Mouse (Mus musculus) testis, postnatal 14 days (tissue): ENCODE measurements around the gene Mdm2.

ENCODE experiments used
- DNase-seq: peaks from one replicate; pipeline ENCODE4 v3.0.0; 2021; ENCODE audit warnings: low spot score

Gene Mdm2

DNA sequence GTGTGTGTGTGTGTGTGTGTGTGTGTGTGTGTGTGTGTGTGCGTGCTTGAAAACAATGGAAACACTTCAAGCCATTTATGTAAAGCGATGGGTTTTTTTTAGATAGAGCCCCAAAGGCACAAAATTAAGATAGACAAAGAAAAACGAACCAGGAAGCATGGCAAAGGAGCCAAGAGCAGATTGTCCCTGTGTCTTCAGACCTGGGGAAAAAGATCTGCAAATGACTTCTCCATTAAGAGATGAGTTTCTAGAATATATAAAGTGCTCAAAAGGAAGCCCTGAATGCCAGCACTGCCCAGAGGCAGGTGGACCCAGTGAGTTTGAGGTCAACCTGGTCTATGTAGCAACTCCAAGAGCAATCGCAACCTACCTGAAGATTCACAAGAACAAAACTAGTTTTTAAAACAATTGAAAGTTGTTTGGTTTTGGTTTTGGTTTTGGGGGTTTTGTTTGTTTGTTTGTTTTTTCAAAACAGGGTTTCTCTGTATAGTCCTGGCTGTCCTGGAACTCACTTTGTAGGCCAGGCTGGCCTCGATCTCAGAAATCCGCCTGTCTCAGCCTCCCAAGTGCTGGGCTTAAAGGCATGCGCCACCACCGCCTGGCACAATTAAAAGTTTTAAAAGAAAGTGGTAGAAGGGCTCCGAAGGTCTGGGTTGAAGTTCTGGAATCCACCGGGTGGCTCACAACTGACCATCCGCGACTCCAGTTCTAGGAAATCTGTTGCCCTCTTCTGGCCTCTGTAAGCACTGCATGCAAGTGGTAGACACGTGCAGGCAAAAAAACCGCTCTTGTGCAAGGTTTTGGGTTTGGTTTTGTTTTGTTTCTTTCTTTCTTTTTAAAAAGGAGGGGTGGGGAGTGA lies 28.3 kb downstream of the Mdm2 start:
- no peak for DNase-seq

DNA sequence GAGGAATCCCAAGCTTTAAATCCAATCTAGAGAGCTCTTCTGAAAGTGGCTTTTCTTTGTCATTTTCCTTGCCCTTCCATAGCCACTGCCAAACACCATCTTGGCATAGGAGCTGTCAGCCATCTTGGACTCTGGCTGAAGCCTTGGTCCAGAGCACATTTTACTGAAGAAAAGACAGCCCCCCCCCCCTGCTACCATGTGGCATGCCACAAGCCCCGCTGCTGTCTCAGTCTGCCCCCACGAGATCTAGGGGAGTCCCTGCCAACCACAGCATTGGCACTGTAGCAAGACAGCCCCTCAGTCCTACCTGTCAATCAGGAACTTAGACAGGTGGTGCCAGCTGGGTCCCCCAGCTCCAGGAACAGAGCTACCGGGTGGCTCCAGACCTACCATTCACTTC lies 29.0 kb downstream of the Mdm2 start:
- DNase-seq = no peak

DNA sequence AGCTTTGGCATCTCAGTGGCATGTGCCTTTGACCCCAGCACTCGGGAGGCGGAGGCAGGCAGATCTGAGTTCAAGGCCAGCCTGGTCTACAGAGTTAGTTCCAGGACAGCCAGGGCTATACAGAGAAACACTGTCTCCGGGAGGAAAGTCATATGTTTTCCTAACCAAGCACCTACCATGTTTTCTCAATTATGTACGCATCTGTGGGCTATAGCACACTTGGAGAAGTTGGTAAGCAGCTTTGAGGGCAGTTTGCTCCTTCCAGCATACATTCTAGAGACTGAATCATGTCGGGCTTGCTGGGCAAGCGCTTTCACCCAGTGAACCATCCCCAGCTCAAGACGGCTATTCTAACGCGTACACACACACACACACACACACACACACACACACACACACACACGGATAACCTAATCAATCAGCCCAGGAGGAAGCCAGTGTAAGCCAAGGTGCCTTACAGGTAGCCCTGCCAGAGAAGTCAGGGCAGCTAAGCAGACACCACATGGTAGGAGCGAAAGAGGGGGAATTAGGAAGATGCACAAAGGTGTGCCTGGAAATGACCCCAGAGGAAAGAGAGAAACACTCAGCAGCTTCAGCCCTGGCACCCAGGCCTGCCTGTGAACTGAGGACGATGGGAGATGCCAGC lies 29.6 kb downstream of the Mdm2 start:
- no peak for DNase-seq

DNA sequence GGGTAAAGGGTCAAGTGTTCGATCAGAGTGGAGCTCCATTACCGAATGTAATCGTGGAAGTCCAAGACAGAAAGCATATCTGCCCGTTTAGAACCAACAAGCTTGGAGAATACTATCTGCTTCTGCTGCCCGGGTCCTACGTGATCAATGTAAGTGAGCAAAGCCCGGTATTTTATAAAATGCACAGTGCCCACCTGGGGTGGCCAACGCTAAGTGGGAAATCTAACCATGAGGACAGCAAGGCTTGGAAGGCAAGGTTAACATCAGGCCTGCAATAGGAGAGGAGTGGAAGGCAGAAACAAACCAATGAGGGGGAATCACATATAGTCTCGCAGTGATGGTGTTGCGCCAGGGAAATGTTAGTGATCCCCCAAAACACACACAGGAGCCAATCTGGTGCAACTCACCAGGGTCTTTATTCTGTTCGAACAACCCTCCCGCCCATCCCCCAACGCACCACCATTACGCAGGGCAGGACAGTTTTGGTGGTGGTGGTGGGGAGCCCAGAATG lies 30.5 kb downstream of the Mdm2 start:
- DNase-seq = no peak

DNA sequence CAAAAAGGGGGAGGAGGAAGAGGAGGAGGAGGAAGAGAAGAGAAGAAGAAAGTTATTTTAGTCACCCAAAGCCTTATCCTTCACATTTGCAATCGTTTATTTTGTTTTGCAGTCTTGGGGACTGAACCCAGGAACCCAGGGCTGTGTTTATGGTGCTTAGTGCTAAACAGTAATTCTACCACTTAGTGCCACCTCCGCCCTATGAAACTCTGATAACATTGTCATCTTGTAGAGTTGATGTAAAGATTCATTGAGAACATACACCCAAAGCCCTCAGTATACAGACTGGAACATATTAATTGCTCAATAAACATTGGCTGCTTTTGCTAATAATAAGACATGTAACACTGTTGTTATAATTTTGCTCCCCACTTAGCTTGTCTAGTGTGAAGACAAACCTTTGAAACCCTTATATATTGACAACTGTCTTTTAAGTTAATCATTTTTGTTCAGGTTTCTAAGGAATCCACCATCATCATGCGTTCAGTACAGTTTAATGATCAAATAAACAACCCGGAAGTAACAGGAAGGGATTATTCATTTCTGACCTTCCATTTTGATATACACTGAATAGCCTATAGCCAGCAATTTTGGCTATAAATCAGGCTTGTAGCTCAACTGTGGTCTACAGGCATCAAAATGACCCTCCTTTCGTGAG lies 31.4 kb downstream of the Mdm2 start:
- DNase-seq = no peak

DNA sequence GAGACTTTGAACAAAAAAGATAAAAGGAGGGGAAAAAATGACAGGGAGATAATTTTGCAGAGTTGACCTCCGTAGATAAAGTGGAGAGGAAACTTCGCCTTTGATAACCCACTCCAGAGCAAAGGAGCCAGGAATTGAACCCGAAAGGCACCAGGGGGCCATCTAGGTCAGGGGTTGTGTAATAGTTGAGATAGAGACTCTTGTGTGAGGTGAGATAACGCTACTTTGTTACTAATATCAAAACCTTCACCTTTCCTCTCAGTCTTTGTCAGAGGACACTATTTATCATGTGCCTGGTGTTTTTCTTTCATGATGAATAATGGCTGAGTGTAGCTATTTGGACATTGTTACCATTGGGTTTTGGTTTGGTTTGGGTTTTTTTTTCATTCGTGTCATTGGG lies 32.2 kb downstream of the Mdm2 start:
- no peak for DNase-seq

DNA sequence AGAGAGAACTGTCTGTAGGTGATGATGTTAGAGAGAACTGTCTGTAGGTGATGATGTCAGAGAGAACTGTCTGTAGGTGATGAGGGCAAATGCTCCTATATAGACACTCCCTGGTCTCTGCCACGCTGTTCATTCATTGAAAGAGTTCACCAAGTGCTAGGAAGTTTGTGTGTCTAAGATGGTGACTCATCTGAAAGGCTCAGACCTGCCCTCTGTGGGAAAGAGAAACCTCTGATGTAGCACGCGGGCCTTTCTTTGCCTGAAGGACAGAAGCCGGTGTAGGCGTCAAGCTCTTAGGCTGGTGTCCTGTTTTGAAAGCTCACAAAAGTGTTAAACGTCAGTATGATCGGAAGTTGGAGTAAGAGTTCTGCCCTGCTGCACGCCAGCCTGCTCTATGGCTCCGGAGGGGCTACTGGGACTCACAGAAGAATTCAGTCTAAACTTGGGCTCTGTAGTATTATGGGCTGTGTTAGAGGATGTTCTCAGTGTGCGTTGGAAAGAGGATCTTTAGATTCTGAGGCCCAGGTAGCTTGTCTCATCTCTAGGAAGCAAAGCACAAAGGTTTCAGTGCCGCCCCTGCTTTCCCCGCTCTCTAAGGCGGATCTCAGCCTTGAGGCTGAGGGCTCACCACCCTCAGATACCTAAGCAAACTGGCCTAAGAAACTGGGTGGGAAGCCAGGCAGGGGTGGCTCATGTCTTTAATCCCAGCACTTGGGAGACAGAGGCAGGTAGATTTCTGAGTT lies 32.9 kb downstream of the Mdm2 start:
- DNase-seq = no peak

DNA sequence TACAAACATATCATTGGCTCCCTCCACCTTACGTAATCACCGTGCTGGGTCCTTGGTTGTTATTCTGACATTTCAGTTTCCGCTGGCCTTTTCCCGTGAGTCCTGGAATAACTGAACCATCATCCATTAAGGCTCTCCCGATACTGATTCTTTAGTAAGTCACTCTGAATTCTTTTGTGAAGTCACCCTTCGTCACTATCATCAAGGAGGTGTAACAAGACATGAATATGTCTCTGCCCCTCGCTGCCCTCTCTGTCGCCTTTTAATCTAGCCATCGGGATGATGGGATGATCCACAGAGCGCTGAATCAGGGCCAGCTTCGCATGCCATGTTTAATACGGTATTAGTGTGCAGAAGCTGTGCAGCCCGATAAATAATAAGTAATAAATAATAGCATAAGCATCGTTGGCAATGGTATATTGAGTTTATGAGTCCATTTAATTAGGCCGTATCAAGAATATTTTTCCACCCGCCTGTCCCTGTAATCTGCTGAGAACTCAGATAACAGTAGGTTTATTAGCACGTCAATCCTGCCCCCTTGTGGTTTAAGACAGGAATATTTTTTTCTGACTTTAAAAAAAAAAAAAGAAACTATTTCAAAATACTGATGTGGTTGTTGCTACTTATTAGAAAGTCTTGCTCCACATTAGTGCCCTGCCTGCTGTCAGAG lies 33.8 kb downstream of the Mdm2 start:
- no peak for DNase-seq

DNA sequence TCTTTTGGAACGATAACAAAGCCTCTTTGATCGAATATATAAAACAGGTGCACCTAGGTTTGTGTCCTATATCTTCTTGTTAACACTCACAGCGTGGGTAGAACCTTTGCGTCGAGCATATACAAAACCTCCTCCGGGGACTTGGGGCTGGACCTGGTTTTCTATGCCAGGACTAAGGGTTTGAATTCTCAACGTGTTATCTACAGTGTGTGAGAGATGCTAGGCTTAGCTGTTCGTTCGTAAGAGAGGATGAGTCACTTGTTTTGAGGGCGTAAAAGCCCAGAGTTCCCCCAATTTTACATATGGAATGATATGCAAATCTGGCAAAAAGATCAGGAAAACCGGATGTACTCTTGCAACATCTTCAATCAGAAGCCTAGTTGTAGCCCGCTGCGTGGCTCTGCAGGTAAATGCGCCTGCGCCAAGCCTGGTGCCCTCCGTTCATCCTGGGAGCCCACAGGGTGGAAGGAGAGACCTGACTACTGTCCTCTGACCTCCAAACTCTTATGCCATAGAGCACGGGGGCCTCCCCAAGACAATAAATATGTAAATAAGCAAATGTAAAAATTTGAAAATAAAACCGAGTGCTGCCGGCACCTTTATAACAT lies 34.4 kb downstream of the Mdm2 start:
- DNase-seq = no peak

DNA sequence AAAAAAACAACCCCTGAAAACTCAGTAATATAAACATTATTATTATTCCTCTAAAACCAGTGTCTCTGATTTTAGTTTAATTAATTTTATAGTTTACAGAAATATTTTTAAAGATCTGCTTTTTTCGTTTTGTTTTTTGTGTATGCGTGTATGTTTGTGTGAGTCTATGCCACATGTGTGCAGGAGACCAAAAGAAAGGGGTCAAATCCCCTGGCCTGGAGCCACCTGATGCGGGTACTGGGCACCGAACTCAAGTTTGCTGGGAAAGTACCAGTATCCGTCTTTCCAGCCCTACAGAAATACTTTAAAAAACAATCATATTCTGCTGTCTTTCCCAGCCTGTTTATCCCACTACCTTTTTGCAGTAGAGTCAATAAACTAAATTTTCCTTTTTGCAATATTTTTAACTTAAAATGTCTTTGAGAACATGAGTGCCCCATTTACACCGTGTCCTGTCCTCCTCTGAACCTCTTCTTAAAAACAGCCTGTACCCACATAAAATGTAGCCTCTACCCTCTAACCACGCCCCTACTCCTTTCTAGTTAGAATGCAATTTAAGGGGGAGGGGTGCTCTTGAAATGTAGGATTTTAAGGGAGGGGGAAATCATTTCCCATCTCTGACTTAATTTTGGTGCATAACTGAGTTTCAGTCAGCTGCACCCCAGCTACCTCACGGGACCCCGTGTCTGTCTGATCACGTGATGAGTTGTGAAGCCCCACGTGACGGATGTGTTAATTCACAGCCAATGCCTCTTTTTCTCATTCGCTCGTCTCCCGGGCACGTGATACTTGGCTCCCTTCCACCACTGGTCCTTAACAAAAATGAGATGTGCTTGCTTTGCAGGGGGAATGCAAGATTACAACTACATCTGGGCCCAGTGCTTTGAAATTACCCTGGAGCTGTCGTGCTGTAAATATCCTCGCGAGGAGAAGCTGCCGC lies 35.2 kb downstream of the Mdm2 start:
- DNase-seq = peak; percentile 66

DNA sequence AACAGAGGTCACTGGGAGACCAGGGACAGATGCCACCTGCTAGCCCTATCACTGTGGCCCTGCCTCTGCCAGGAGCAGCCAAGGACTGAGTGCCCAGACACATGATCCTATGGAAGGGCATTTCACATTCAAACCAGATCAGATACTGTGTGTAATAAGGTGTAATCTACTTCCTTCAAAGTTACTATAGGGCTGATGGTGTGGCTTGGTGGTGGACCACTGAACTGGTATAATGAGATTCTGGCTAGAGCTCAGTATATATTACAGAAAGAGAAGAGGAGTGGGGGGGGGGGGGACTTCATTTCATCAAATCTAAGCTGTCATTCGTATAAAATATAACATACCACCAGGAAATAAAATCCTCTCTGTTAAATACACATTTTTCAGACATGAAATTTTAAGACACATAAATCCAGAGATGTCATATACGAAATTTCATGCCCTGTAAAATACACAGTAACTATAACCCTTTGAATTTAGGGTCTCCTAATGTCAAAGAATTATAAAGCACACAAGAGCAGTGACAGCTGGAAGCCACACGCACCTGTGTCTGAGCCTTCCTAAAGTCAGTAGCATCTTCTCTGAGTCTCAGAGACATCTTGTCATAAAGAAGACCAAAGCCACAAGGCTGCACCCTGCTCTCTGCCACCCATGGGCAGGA lies 36.1 kb downstream of the Mdm2 start:
- DNase-seq = no peak

DNA sequence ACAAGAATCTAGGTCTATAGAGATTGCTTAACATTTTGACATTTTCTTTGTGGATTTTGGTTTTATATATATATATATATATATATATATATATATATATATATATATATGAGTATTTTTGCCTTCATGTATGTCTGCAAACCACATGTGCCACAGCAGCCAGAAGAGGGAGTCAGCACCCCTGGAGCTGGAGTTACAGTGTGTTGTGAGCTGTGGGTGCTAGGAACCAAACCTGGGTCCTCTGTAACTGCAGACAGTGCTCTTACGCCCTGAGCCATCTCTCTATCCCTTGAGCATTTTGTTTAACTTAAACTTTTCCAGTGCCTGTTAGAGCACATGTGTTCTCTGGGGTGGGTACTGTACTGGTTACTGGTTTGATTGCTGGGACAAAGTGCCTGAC lies 36.6 kb downstream of the Mdm2 start:
- DNase-seq = no peak

DNA sequence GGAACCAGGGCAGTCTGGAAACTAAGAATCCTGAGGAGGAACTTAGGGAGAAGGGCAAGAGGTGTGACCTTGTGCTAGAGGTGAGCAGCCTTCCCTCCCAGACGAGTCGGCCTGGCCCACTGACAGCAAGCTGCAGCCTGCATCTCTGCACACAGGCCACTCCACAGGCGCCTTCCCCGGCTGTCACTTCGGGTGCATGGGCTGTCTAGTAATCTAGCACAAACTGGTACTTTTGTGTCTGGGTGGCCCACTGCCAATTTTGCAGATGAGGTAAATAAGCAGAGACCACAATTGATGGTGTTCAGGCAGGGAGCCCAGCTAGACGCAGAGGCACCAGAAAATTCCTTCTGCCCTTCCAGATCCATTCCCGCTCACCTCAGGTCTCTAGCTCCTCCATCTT lies 37.9 kb downstream of the Mdm2 start:
- DNase-seq = no peak

DNA sequence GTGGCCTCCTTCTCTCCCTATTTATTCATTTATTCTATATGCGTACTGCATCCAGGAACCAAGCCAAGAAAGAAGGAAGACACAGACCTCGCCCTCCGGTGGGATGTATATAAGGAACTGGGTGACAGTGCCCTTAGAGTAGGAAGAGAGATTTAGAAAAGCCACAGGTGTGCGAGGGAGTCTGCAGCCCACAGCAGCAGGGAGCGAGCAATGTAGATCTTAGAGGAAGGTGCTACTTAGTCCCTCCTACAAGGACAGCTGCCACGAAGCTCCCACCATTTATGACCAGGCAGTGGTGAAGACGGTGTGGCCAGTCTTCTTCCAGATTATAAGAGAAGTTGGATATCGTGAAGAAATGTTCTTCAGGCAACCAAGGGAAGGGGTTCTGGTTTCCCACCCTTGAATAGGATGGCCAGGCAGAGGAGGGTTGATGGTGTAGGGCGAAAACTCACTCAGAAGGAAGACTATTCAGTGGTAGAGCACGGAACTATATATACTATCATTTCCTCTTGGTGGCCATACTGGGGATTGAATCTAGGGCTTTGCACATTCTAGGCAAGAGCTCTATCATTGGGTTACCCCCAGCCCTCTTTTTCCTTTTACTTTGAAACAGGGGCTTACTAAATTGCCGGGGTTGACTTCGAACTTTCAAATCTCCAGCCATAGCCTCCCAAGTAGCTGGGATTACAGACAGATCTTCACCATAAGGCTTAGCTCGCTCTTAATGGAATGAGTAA lies 38.5 kb downstream of the Mdm2 start:
- no peak for DNase-seq

DNA sequence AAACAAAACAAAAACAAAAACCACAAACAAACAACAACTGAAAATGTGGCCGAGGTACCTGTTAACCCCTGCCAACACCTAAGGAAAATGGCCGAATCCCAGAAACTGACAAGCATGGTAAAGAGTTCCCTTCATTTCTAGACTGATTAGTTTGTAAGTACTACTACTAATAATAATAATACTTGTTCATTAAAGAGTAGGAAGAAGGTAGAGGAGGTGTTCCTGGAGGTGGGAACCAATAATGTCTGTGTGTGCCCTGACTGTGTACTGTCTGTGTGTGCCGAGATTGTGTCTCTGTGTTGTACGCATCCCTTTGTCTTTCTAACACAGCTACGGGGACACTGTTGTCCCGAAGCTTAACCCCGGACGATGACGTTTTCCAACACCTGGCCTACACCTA lies 39.3 kb downstream of the Mdm2 start:
- no peak for DNase-seq

DNA sequence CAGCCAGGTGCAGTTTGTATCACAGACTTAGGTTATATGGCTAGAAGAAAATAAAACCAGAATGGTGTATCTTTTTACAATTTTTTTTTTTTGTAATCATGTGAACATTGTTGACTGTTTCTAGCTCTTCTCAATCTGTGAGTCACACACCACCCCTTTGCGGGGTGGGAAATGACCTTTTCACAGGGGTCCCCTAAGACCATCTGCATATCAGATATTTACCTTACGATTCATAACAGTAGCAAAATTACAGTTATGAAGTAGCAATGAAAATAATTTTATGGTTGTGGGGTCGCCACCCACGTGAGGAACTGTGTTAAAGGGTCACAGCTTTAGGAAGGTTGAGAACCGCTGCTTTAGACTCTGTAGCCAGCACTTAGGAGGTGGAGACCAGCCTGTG lies 39.8 kb downstream of the Mdm2 start:
- no peak for DNase-seq

DNA sequence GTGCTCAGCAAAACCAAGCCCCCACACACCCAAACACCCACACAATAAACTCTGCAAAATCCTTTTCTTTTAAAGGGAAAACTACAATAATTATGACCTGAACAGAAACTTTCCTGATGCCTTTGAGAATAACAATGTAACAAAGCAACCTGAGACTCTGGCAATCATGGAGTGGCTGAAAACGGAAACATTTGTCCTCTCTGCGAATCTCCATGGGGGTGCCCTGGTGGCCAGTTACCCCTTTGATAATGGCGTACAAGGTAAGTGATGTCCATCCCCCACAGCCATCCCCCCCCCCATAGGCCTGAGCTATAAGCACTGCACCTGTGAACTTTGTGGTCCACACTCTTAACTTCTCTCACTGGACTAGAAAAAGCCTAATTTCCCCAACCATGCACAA lies 40.5 kb downstream of the Mdm2 start:
- DNase-seq = no peak

DNA sequence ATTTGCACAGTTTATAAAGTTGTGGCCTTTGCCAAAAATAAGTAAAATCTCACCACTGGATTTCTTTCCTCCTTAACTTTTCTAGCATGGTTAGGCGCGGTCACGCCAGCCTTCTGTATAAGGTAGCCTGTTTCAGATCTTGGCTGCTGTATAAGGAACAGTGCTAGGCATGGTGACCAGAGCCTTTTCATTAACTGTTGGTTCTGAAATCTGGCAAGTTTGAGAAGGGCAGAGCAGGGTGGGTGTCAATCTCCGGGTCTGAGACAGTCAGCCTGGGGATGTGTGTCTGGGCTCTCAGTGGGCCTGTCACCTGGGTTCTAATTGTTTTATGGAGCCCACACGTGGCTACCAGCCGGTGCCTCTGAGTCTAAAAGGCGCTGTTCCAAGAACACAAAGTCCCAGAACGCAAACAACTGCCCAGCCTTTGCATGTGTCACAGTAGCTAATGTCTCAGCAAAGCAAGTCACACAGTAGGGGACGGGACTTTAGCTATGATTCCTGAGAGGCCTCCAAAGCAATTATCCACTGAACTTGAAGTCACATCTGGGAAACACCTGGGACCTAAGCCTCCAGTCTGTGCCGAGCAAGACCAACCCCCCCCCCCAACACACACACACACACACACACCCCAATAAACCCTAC lies 41.0 kb downstream of the Mdm2 start:
- peak; percentile 27 for DNase-seq
